Mouse (Mus musculus) kidney, embryonic 14.5 days (tissue): ENCODE measurements around the gene Rere. TPM values are rescaled to one million over a fixed set of nuclear protein-coding genes. Genes with fewer than 3 reads are reported as not detected.

Experiments used
- ATAC-seq: fragments of 200-750 bp; cut with Nextera tagmentation; 2 replicates; pipeline ENCODE4 v1.8.0; 2017; ENCODE audit warnings: moderate number of reproducible peaks, mild to moderate bottlenecking, moderate TSS enrichment, moderate library complexity; ENCODE audit not compliant: low FRiP score, low TSS enrichment
- H3K27ac ChIP-seq: fragments of 300-500 bp; sonication (generic); 2 replicates; pipeline ENCODE4 v1.5.1; 2014; ENCODE audit warnings: low read depth, mild to moderate bottlenecking, low read length, moderate library complexity, mixed read lengths
- H3K27me3 ChIP-seq: fragments of 300-500 bp; sonication (generic); 2 replicates; pipeline ENCODE4 v1.6.1; 2014; ENCODE audit warnings: mild to moderate bottlenecking, low read length; ENCODE audit not compliant: control insufficient read depth, insufficient read depth
- H3K36me3 ChIP-seq: fragments of 300-500 bp; sonication (generic); 2 replicates; pipeline ENCODE4 v1.6.1; 2014; ENCODE audit warnings: low read length, mixed read lengths; ENCODE audit not compliant: control insufficient read depth, insufficient read depth
- H3K4me1 ChIP-seq: fragments of 300-500 bp; sonication (generic); 2 replicates; pipeline ENCODE4 v1.6.1; 2014; ENCODE audit warnings: low read length, mixed read lengths; ENCODE audit not compliant: control insufficient read depth, insufficient read depth
- H3K4me2 ChIP-seq: fragments of 300-500 bp; sonication (generic); replicated peaks from 2 replicates; pipeline ENCODE4 v1.6.1; 2014; ENCODE audit warnings: low read depth, mild to moderate bottlenecking, low read length
- H3K4me3 ChIP-seq: fragments of 300-500 bp; sonication (generic); 2 replicates; pipeline ENCODE4 v1.5.1; 2014; ENCODE audit warnings: mild to moderate bottlenecking, low read length
- H3K9ac ChIP-seq: fragments of 300-500 bp; sonication (generic); 2 replicates; pipeline ENCODE4 v1.6.1; 2014; ENCODE audit warnings: low read depth, mild to moderate bottlenecking, low read length, moderate library complexity
- H3K9me3 ChIP-seq: fragments of 300-500 bp; sonication (generic); 2 replicates; pipeline ENCODE4 v1.6.1; 2016; ENCODE audit warnings: low read length; ENCODE audit not compliant: control insufficient read depth
- WGBS: fragments of 180-500 bp; shearing (Covaris S2); extraction: QIAGEN DNeasy Blood & Tissue Kit; methylation state at CpG from one replicate; pipeline ENCODE4 v1.1.7; 2014; 5-methylcytosine and 5-hydroxymethylcytosine counted together
- polyA plus RNA-seq: library from polyadenylated mRNA; unstranded; fragments of >200 nt; fragmentation: Nextera tagmentation; extraction: Ambion mirVana; gene quantifications from 2 replicates; pipeline ENCODE4 v1.2.1, GENCODE M21; 2014

Rere gene
- polyA plus RNA-seq, 1 experiment from 2014 or later = 49.9 TPM

- Histone ChIP-seq H3K9ac (no peak overlapping the region), H3K4me2 (no peak overlapping the region), H3K36me3 (no peaks in the 10 kb centered on the region), H3K4me1 (peaks cover 19% of the 10 kb centered on the region; the same call in 1 of the 2 replicates), H3K4me3 (no peak overlapping the region), H3K27ac (no peak overlapping the region), H3K9me3 (no peaks in the 10 kb centered on the region), H3K27me3 (no peaks in the 10 kb centered on the region)
- WGBS = 85% methylated on average over 10 of the region's 10 CpGs
- ATAC-seq = no peak
Measured at GRCm38 (mm10) chr4:150601489-150601888, 320.0 kb downstream of the Rere start.

- ATAC-seq = no peak
- peaks cover 12% of the 10 kb centered on the region; the same call in 1 of the 2 replicates for H3K4me1 ChIP-seq
- no peaks in the 10 kb centered on the region for H3K9me3 ChIP-seq
- H3K4me3 ChIP-seq = no peak overlapping the region
- no peak overlapping the region for H3K4me2 ChIP-seq
- 100% methylated on average over 1 of the region's 1 CpGs for WGBS
- H3K27ac ChIP-seq = no peak overlapping the region
- H3K9ac ChIP-seq = no peak overlapping the region
- H3K36me3 ChIP-seq = no peaks in the 10 kb centered on the region
- no peaks in the 10 kb centered on the region for H3K27me3 ChIP-seq
Measured at GRCm38 (mm10) chr4:150603366-150604061, 322.1 kb downstream of the Rere start.

- Histone ChIP-seq H3K9me3 (no peaks in the 10 kb centered on the region), H3K27me3 (no peaks in the 10 kb centered on the region), H3K4me3 (no peak overlapping the region), H3K4me2 (no peak overlapping the region), H3K27ac (no peak overlapping the region), H3K9ac (no peak overlapping the region), H3K36me3 (peaks cover 7% of the 10 kb centered on the region; the same call in 1 of the 2 replicates), H3K4me1 (no peaks in the 10 kb centered on the region)
- no peak for ATAC-seq
- WGBS = 80% methylated on average over 3 of the region's 3 CpGs
Measured at GRCm38 (mm10) chr4:150605804-150606203, 324.4 kb downstream of the Rere start.

- ATAC-seq = no peak
- H3K9me3 ChIP-seq = no peaks in the 10 kb centered on the region
- H3K4me2 ChIP-seq = no peak overlapping the region
- H3K4me1 ChIP-seq = no peaks in the 10 kb centered on the region
- no peak overlapping the region for H3K9ac ChIP-seq
- no peak overlapping the region for H3K27ac ChIP-seq
- H3K36me3 ChIP-seq = peaks cover 10% of the 10 kb centered on the region
- no peak overlapping the region for H3K4me3 ChIP-seq
- 59% methylated on average over 3 of the region's 3 CpGs for WGBS
- no peaks in the 10 kb centered on the region for H3K27me3 ChIP-seq
Measured at GRCm38 (mm10) chr4:150606449-150607161, 325.2 kb downstream of the Rere start.

- WGBS = 97% methylated on average over 3 of the region's 3 CpGs
- H3K4me1 ChIP-seq = no peaks in the 10 kb centered on the region
Measured at GRCm38 (mm10) chr4:150608670-150609069, 327.2 kb downstream of the Rere start.

GRCm38 (mm10) chr4:150613715-150614114 is 332.3 kb downstream of the Rere start:
- Histone ChIP-seq H3K9me3 (no peaks in the 10 kb centered on the region), H3K27me3 (no peaks in the 10 kb centered on the region), H3K4me1 (no peaks in the 10 kb centered on the region), H3K4me2 (no peak overlapping the region), H3K4me3 (no peak overlapping the region), H3K27ac (no peak overlapping the region), H3K9ac (no peak overlapping the region), H3K36me3 (peaks cover 81% of the 10 kb centered on the region)
- ATAC-seq = no peak
- WGBS = 71% methylated on average over 7 of the region's 7 CpGs

More at GRCm38 (mm10) chr4:150608670-150609069, 327.2 kb downstream of the Rere start:
- ATAC-seq = no peak
- peaks cover 30% of the 10 kb centered on the region for H3K36me3 ChIP-seq
- no peaks in the 10 kb centered on the region for H3K9me3 ChIP-seq
- no peak overlapping the region for H3K4me3 ChIP-seq
- H3K27ac ChIP-seq = no peak overlapping the region
- H3K9ac ChIP-seq = no peak overlapping the region
- no peak overlapping the region for H3K4me2 ChIP-seq
- no peaks in the 10 kb centered on the region for H3K27me3 ChIP-seq

- Histone ChIP-seq H3K27ac (no peak overlapping the region), H3K27me3 (no peaks in the 10 kb centered on the region), H3K4me2 (no peak overlapping the region), H3K9me3 (no peaks in the 10 kb centered on the region), H3K9ac (no peak overlapping the region), H3K4me3 (no peak overlapping the region), H3K4me1 (no peaks in the 10 kb centered on the region), H3K36me3 (peaks cover 93% of the 10 kb centered on the region)
- no peak for ATAC-seq
- WGBS = 88% methylated on average over 12 of the region's 12 CpGs
Measured at GRCm38 (mm10) chr4:150615251-150616028, 334.0 kb downstream of the Rere start.

- 74% methylated on average over 13 of the region's 13 CpGs for WGBS
- peaks cover 92% of the 10 kb centered on the region for H3K36me3 ChIP-seq
Measured at GRCm38 (mm10) chr4:150616029-150616420, 334.6 kb downstream of the Rere start.

More at GRCm38 (mm10) chr4:150616029-150616420, 334.6 kb downstream of the Rere start:
- H3K27ac ChIP-seq = no peak overlapping the region
- no peaks in the 10 kb centered on the region for H3K27me3 ChIP-seq
- H3K9me3 ChIP-seq = no peaks in the 10 kb centered on the region
- no peak overlapping the region for H3K4me2 ChIP-seq
- no peaks in the 10 kb centered on the region for H3K4me1 ChIP-seq
- H3K9ac ChIP-seq = no peak overlapping the region
- ATAC-seq = no peak
- no peak overlapping the region for H3K4me3 ChIP-seq
